Mouse (Mus musculus): ENCODE measurements around the gene Jmjd1c. TPM values are rescaled to one million over a fixed set of nuclear protein-coding genes. Genes with fewer than 3 reads are reported as not detected.
A peak's percentile ranks its signal among the peaks of the same experiment; 100 is the strongest.

The Jmjd1c gene
- polyA plus RNA-seq, 1 experiment from 2014 or later, result 21.9 TPM

DNA sequence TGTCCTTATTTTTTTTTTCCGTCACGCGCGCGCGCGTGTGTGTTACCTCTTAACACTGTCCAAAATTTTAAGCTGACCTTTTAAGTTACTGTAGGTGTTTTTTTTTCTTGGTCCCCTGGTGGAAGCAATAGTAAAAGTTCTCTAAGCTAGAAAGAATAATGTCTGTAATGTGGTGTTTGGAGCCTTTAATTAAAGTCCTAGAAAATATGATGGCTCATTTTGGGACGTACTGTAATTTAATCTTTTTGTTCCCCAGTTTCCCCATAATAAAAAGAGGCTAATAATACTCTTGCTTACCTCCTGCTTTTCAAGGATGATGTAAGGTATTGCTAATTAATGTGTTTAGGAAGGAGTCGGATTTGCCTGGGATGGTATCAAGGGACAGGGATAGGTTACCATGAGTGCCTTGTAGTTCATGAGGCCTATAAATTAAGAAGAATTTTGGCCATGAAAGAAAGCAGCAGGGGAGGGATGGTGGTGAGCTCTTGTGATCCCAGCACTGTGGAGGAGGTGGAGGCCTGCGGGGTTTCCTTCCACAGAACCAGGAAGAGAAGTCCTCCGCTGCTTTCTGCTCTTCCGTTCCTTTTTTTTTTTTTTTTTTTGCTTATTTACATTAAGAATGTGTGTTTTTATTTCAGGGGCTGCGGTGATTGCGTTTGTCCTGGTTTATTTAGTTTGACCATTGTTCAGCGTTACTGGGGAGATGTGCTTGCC lies 1.7 kb downstream of the Jmjd1c start:
- H3K4me1 ChIP-seq (ENCODE audit: control insufficient read depth, insufficient read depth, low read length), result peaks cover 33% of the 10 kb centered on the region
- H3K27ac ChIP-seq (ENCODE audit: low read length), result peak overlapping the region; percentile 99
- H3K4me2 ChIP-seq (ENCODE audit: low read depth, low read length), result peak overlapping the region; percentile 69
- H3K9me3 ChIP-seq (ENCODE audit: control insufficient read depth, low read length), result no peaks in the 10 kb centered on the region
- H3K36me3 ChIP-seq (ENCODE audit: control insufficient read depth, insufficient read depth, low read length), result no peaks in the 10 kb centered on the region
- ATAC-seq, result no peak
- no peaks in the 10 kb centered on the region for H3K27me3 ChIP-seq (replicated peaks; ENCODE audit: control insufficient read depth, insufficient read depth, low read length)
- peak overlapping the region; percentile 71 for H3K4me3 ChIP-seq (ENCODE audit: low read length)
- 1% methylated on average over 15 of the region's 15 CpGs for WGBS
- H3K9ac ChIP-seq (ENCODE audit: low read depth, low read length), result peak overlapping the region; percentile 92

DNA sequence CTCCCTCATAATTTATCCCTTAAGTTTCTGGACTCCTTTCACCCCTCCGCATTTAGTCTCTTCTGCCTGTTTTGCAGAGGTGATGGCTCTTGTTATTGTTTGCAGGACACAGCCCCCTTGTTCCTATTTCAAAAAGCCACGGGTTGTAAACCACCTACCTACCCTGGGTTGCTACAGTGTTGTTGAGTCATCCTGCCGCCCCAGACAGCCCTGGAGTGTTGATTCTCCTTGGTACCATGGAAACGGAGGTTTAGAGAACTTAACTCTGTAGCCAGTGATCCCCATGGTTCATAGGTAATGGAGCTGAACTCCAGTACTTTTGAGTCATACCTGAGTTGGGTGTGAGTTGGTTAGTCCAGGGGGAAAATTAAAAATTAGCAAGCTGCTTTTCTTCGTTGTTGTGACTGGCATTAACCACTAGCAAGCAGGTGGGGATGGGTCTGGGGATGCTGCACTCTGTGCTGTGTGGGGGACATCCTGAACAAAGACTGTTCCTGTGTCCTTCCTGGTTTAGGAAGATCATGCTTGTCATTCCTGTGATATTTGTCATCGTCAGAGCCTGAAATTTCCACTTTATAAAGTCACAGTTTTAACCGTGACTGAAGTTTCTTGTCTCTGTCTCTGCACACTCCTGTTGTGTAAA lies 2.6 kb downstream of the Jmjd1c start:
- Histone ChIP-seq H3K9ac (ENCODE audit: low read depth, low read length) (peak overlapping the region; percentile 53), H3K27ac (ENCODE audit: low read length) (peak overlapping the region; percentile 73; the same call in 1 of the 2 replicates), H3K9me3 (ENCODE audit: control insufficient read depth, low read length) (no peaks in the 10 kb centered on the region), H3K4me1 (ENCODE audit: control insufficient read depth, insufficient read depth, low read length) (peaks cover 42% of the 10 kb centered on the region), H3K36me3 (ENCODE audit: control insufficient read depth, insufficient read depth, low read length) (no peaks in the 10 kb centered on the region), H3K4me2 (ENCODE audit: low read depth, low read length) (peak overlapping the region; percentile 69), H3K27me3 (replicated peaks; ENCODE audit: control insufficient read depth, insufficient read depth, low read length) (no peaks in the 10 kb centered on the region), H3K4me3 (ENCODE audit: low read length) (peak overlapping the region; percentile 50; the same call in 1 of the 2 replicates)
- no peak for ATAC-seq
- 21% methylated on average over 7 of the region's 7 CpGs for WGBS

DNA sequence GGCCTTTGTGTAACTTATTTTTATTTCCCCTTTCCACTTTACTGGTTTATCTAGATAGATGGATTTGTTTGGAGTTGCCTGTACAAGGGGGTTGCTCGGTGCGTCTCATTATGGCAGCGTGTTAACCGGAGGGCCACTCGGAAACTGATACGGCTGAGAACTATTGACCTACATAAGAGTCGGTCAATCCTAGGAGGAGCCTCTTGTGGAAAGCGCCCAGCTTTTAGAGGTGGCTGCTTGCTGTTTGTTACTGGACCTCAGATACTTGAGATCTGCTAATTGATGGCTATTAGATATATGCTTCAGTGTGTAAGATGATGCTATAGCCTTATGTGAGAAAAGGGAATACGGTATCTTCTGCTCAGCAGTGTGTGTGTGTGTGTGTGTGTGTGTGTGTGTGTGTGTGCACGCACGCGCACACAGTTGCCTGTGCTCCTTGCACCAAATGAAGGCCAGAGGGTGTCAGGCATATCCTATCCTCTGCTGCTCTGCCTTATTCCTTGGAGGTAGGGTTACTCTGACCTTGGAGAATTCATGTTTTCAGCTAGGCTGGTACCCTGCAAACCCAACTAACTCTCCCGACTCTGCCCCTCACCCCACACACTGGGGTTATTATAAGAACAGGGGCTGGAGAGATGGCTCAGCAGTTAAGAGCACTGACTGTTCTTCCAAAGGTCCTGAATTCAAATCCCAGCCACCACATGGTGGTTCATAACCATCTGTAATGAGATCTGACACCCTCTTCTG lies 3.4 kb downstream of the Jmjd1c start:
- Histone ChIP-seq H3K36me3 (ENCODE audit: control insufficient read depth, insufficient read depth, low read length) (no peaks in the 10 kb centered on the region), H3K9me3 (ENCODE audit: control insufficient read depth, low read length) (no peaks in the 10 kb centered on the region), H3K4me3 (ENCODE audit: low read length) (no peak overlapping the region), H3K27ac (ENCODE audit: low read length) (no peak overlapping the region), H3K27me3 (replicated peaks; ENCODE audit: control insufficient read depth, insufficient read depth, low read length) (no peaks in the 10 kb centered on the region), H3K4me1 (ENCODE audit: control insufficient read depth, insufficient read depth, low read length) (peaks cover 50% of the 10 kb centered on the region), H3K4me2 (ENCODE audit: low read depth, low read length) (no peak overlapping the region), H3K9ac (ENCODE audit: low read depth, low read length) (no peak overlapping the region)
- no peak for ATAC-seq
- 63% methylated on average over 13 of the region's 13 CpGs for WGBS

DNA sequence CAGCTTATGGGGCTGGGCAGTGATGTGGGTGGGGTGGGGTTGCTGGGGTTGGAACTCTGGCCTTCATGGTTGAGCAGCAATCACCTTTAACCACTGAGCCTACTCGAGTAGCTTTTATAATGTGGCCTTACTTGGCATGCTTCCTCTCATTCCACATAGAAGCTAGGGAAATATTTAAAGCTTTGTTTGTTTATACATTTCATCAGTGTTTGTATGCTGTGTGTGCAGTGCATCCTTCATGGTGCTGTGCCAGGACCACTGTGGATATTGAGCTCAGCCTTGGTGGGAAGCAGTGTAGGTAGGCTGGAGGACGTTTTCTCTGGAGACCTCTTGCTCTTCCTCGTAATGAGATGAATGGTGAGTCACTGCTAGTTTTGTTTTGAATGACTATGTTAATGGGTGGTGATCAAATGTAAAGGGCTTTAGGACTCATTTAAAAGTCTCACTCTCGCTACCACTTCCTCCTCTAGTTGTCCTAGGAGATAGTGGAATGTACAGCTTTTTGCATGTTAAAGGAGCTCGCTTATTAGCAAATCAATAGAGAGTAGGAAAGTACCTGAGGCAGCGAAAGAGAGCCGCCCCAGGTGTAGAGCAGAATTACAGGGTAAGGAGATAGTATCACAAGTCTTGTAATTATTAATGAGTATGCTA lies 4.2 kb downstream of the Jmjd1c start:
- peaks cover 52% of the 10 kb centered on the region for H3K4me1 ChIP-seq (ENCODE audit: control insufficient read depth, insufficient read depth, low read length)
- no peak for ATAC-seq
- H3K9ac ChIP-seq (ENCODE audit: low read depth, low read length), result no peak overlapping the region
- no peaks in the 10 kb centered on the region for H3K9me3 ChIP-seq (ENCODE audit: control insufficient read depth, low read length)
- no peaks in the 10 kb centered on the region for H3K27me3 ChIP-seq (replicated peaks; ENCODE audit: control insufficient read depth, insufficient read depth, low read length)
- H3K27ac ChIP-seq (ENCODE audit: low read length), result peak overlapping the region; percentile 15; the same call in 1 of the 2 replicates
- H3K4me3 ChIP-seq (ENCODE audit: low read length), result no peak overlapping the region
- H3K36me3 ChIP-seq (ENCODE audit: control insufficient read depth, insufficient read depth, low read length), result no peaks in the 10 kb centered on the region
- H3K4me2 ChIP-seq (ENCODE audit: low read depth, low read length), result no peak overlapping the region
- WGBS, result 41% methylated on average over 7 of the region's 7 CpGs

DNA sequence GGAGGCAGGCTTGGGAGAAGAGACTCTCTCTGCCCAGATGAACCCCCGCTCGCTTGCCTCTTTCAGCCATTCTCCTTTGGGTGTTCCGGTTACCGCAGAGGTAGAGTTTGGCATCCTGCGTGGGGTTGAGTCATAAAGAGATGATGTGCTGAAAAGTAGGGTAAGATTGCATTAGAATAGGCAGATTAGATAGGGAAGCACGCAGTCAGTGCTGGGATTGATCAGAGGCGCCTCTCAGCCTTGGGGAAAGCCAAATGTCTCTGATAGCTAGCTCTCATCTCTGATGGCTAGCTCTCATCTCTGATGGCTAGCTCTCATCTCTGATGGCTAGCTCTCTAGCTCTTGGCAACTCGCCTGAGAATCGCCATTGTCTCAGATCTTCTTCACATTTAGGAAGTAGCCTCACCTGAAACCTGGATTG lies 4.9 kb downstream of the Jmjd1c start:
- Histone ChIP-seq H3K27me3 (replicated peaks; ENCODE audit: control insufficient read depth, insufficient read depth, low read length) (no peaks in the 10 kb centered on the region), H3K27ac (ENCODE audit: low read length) (no peak overlapping the region), H3K9me3 (ENCODE audit: control insufficient read depth, low read length) (no peaks in the 10 kb centered on the region), H3K4me2 (ENCODE audit: low read depth, low read length) (no peak overlapping the region), H3K9ac (ENCODE audit: low read depth, low read length) (no peak overlapping the region), H3K36me3 (ENCODE audit: control insufficient read depth, insufficient read depth, low read length) (no peaks in the 10 kb centered on the region), H3K4me1 (ENCODE audit: control insufficient read depth, insufficient read depth, low read length) (peaks cover 59% of the 10 kb centered on the region), H3K4me3 (ENCODE audit: low read length) (no peak overlapping the region)
- WGBS, result 73% methylated on average over 9 of the region's 9 CpGs
- ATAC-seq, result no peak

DNA sequence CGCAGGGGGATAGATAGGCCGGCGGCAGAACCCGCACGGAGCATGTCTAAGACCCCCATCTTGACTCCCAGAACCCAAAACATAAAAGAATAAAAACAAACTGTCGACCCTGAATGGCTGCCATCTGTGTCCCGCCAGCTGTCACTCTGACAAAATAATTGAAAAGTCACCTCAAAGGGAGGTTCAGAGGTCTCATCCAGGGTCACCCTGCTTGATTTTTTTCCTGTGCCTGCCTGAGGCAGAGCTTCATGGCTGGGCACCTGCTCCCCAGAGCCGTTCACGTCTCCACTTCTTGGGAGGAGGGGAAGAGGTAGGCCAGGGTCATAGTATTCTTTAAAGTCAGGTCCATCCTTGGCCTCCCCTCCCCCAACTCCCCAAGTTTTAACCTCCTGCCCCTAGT lies 8.6 kb downstream of the Jmjd1c start:
- Histone ChIP-seq H3K4me1 (ENCODE audit: control insufficient read depth, insufficient read depth, low read length) (peaks cover 66% of the 10 kb centered on the region), H3K9ac (ENCODE audit: low read depth, low read length) (no peak overlapping the region), H3K4me3 (ENCODE audit: low read length) (no peak overlapping the region), H3K27ac (ENCODE audit: low read length) (no peak overlapping the region), H3K9me3 (ENCODE audit: control insufficient read depth, low read length) (no peaks in the 10 kb centered on the region), H3K27me3 (replicated peaks; ENCODE audit: control insufficient read depth, insufficient read depth, low read length) (no peaks in the 10 kb centered on the region), H3K36me3 (ENCODE audit: control insufficient read depth, insufficient read depth, low read length) (no peaks in the 10 kb centered on the region), H3K4me2 (ENCODE audit: low read depth, low read length) (no peak overlapping the region)
- 39% methylated on average over 9 of the region's 9 CpGs for WGBS
- no peak for ATAC-seq

DNA sequence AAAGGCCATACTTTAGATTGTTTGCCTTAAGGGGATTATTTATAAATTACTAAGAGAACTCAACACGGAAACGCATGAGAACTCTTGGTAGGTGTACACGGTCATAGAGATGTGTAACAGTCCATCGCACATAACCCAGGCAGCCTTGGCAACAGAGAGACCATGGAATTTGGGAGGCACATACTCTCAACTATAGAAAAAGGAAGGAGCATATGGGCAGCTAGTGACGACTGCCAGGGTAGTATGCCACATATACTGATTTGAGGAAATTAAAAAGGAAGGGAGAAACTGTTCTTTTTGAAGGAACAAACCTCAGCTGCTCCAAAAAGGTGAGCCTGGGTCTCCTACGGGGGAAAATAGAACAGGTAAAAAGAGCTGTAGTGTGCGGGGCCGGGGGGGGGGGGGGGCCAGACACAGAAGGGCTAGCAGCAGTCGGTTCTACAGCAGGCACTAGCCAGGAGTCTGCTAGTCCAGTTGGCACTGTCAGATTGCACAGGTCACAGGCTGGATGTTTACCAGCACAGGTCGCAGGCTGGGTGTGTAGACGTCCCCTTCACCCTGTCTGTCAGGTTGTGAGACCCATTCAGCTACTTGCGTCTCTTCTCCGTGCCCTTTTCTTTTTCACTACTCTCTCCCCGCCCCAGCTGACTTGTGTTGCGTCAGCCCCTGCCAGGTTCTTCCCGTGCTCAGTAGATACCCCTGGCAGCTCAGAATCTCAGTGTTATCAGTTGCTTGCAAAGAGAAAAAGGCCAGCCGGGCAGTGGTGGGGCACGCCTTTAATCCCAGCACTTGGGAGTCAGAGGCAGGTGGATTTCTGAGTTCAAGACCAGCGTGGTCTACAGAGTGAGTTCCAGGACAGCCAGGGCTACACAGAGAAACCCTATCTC lies 9.6 kb downstream of the Jmjd1c start:
- Histone ChIP-seq H3K4me2 (ENCODE audit: low read depth, low read length) (no peak overlapping the region), H3K4me1 (ENCODE audit: control insufficient read depth, insufficient read depth, low read length) (peaks cover 60% of the 10 kb centered on the region), H3K9me3 (ENCODE audit: control insufficient read depth, low read length) (no peaks in the 10 kb centered on the region), H3K9ac (ENCODE audit: low read depth, low read length) (no peak overlapping the region), H3K36me3 (ENCODE audit: control insufficient read depth, insufficient read depth, low read length) (no peaks in the 10 kb centered on the region), H3K27ac (ENCODE audit: low read length) (no peak overlapping the region), H3K27me3 (replicated peaks; ENCODE audit: control insufficient read depth, insufficient read depth, low read length) (no peaks in the 10 kb centered on the region), H3K4me3 (ENCODE audit: low read length) (no peak overlapping the region)
- 0 out of 2 replicates have a peak, but pooled peaks have one; percentile 6 for ATAC-seq
- 60% methylated on average over 19 of the region's 19 CpGs for WGBS

DNA sequence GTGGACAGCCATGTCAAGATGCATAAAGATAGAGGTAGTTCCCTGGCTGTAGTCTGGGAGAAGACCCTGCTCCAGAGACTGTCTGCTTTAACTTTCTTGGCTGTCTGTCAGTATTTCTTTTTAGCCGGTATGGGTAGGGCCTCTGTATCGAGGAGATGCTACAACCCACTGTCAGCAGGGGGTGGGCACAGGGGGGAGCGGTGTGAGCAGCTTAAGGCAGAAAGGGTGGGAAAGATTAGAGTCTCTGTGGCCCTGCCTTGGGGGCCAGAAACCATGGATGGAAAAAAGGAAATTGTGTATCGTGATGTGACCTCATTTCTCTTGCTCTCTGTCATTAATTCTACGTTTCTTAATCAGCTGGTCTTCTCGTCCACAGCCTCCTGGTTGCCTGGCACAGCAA lies 10.5 kb downstream of the Jmjd1c start:
- WGBS, result 70% methylated on average over 6 of the region's 6 CpGs
- Histone ChIP-seq H3K27ac (ENCODE audit: low read length) (no peak overlapping the region), H3K27me3 (replicated peaks; ENCODE audit: control insufficient read depth, insufficient read depth, low read length) (no peaks in the 10 kb centered on the region), H3K4me2 (ENCODE audit: low read depth, low read length) (no peak overlapping the region), H3K4me3 (ENCODE audit: low read length) (no peak overlapping the region), H3K9me3 (ENCODE audit: control insufficient read depth, low read length) (no peaks in the 10 kb centered on the region), H3K4me1 (ENCODE audit: control insufficient read depth, insufficient read depth, low read length) (peaks cover 60% of the 10 kb centered on the region), H3K9ac (ENCODE audit: low read depth, low read length) (no peak overlapping the region), H3K36me3 (ENCODE audit: control insufficient read depth, insufficient read depth, low read length) (no peaks in the 10 kb centered on the region)
- ATAC-seq, result no peak

All from intestine, embryonic 16.5 days (tissue).